In the genomic region with DNA sequence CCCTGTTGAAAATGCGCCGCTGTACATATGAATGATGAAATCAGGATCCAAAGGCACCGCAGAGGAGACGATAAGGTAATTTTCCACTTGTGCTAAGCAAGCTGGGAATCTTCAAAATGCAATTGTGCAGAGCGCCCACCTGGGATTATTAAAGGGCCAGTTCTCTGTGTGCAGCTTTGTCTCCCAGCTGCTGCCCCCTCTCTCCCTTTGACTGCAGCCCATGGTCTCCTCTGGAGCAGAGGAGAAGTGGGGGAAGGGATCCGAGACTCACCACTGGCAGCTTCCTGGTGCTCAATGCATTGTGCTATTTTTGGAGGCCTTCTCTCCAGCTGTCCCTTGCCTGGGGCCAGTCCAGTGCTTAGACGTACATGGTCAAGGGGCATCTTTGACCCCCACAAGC, we compare ENCODE assay signal across 10 mouse cellular contexts.
DNase-seq lines count a peak whose midpoint lies in the region; ATAC-seq and TF ChIP-seq lines count a peak whose summit lies in the region.
"Had no signal": no experiment of that assay in that cellular context is flagged by ENCODE, and none has a peak within 500 bp of the region (broad histone marks: within the 10 kb centered on the region; RNA-seq: fewer than 3 reads in every experiment).

No protein-coding gene starts in this region.

- H3K9ac ChIP-seq in lung, embryonic 14.5 days: no peak overlapping the region
- no peak overlapping the region for H3K9ac ChIP-seq in forebrain, embryonic 12.5 days
- peak overlapping the region; percentile 26; the same call in 1 of the 2 replicates for H3K9ac ChIP-seq in hindbrain, embryonic 13.5 days
- H3K9ac ChIP-seq in neural tube, embryonic 13.5 days: 0 out of 2 replicates have a peak overlapping the region, but pooled peaks have one; percentile 4
- no peak overlapping the region for H3K9ac ChIP-seq in stomach, postnatal 0 days (ENCODE audit: low read length)

- DNase-seq in lung, embryonic 14.5 days: peak; percentile 43
- no peak for DNase-seq in lung, adult 18-20 months
- no peak for DNase-seq in stomach, postnatal 0 days (ENCODE audit: low spot score)
- DNase-seq in cerebellum, postnatal 36 days: no peak
- no peak for DNase-seq in layer of hippocampus, postnatal 10 days (ENCODE audit: low spot score in 2 of 2)
- DNase-seq: gastrocnemius, postnatal 36 days had no signal

- H3K36me3 ChIP-seq in lung, embryonic 14.5 days (ENCODE audit: insufficient read depth): no peaks in the 10 kb centered on the region
- H3K36me3 ChIP-seq in forebrain, embryonic 12.5 days (replicated peaks): no peaks in the 10 kb centered on the region
- H3K36me3 ChIP-seq in hindbrain, embryonic 13.5 days: no peaks in the 10 kb centered on the region
- no peaks in the 10 kb centered on the region for H3K36me3 ChIP-seq in neural tube, embryonic 13.5 days
- H3K36me3 ChIP-seq in stomach, postnatal 0 days (ENCODE audit: control insufficient read depth, insufficient read depth, low read length): no peaks in the 10 kb centered on the region
- H3K36me3 ChIP-seq: G1E had no signal

- TF ChIP-seq CTCF in lung, embryonic 14.5 days (IDR thresholded peaks at IDR 0.05; ENCODE audit: low read depth): no peak
- TF ChIP-seq CTCF in stomach, postnatal 0 days (IDR thresholded peaks at IDR 0.05; ENCODE audit: low read depth): no peak

- no peaks in the 10 kb centered on the region for H3K27me3 ChIP-seq in lung, embryonic 14.5 days (ENCODE audit: insufficient read depth, low read length)
- H3K27me3 ChIP-seq in forebrain, embryonic 12.5 days: 0 out of 2 replicates have a peak, but pooled peaks cover 3% of the 10 kb centered on the region
- no peaks in the 10 kb centered on the region for H3K27me3 ChIP-seq in hindbrain, embryonic 13.5 days
- no peaks in the 10 kb centered on the region for H3K27me3 ChIP-seq in neural tube, embryonic 13.5 days
- no peaks in the 10 kb centered on the region for H3K27me3 ChIP-seq in stomach, postnatal 0 days (ENCODE audit: control insufficient read depth, insufficient read depth, low read length)

- 70% methylated on average over 7 of the region's 7 CpGs for WGBS in lung, embryonic 14.5 days
- WGBS in forebrain, embryonic 12.5 days: 48% methylated on average over 7 of the region's 7 CpGs
- WGBS in hindbrain, embryonic 13.5 days: 37% methylated on average over 7 of the region's 7 CpGs
- 34% methylated on average over 7 of the region's 7 CpGs for WGBS in neural tube, embryonic 13.5 days
- 63% methylated on average over 7 of the region's 7 CpGs for WGBS in stomach, postnatal 0 days

- H3K9me3 ChIP-seq in lung, embryonic 14.5 days (ENCODE audit: low read depth, low read length): peaks cover 5% of the 10 kb centered on the region; the same call in 1 of the 2 replicates
- no peaks in the 10 kb centered on the region for H3K9me3 ChIP-seq in forebrain, embryonic 12.5 days
- H3K9me3 ChIP-seq in hindbrain, embryonic 13.5 days: no peaks in the 10 kb centered on the region
- H3K9me3 ChIP-seq in neural tube, embryonic 13.5 days: no peaks in the 10 kb centered on the region
- no peaks in the 10 kb centered on the region for H3K9me3 ChIP-seq in stomach, postnatal 0 days (ENCODE audit: control insufficient read depth, low read length)
- H3K9me3 ChIP-seq: G1E had no signal

- no peak overlapping the region for H3K4me2 ChIP-seq in lung, embryonic 14.5 days
- H3K4me2 ChIP-seq in forebrain, embryonic 12.5 days: no peak overlapping the region
- H3K4me2 ChIP-seq in hindbrain, embryonic 13.5 days: no peak overlapping the region
- no peak overlapping the region for H3K4me2 ChIP-seq in neural tube, embryonic 13.5 days
- no peak overlapping the region for H3K4me2 ChIP-seq in stomach, postnatal 0 days (replicated peaks; ENCODE audit: low read depth)

- peaks cover 5% of the 10 kb centered on the region; the same call in 1 of the 2 replicates for H3K4me1 ChIP-seq in lung, embryonic 14.5 days (ENCODE audit: insufficient read depth)
- H3K4me1 ChIP-seq in forebrain, embryonic 12.5 days: peaks cover 21% of the 10 kb centered on the region
- peaks cover 39% of the 10 kb centered on the region for H3K4me1 ChIP-seq in hindbrain, embryonic 13.5 days (replicated peaks)
- H3K4me1 ChIP-seq in neural tube, embryonic 13.5 days (replicated peaks): peaks cover 29% of the 10 kb centered on the region
- H3K4me1 ChIP-seq in stomach, postnatal 0 days (replicated peaks; ENCODE audit: control insufficient read depth, insufficient read depth): no peaks in the 10 kb centered on the region

- TF ChIP-seq EP300 in stomach, postnatal 0 days (optimal IDR thresholded peaks at IDR 0.05): no peak

- H3K4me3 ChIP-seq in lung, embryonic 14.5 days (ENCODE audit: low read depth, low read length): no peak overlapping the region
- no peak overlapping the region for H3K4me3 ChIP-seq in forebrain, embryonic 12.5 days (replicated peaks)
- no peak overlapping the region for H3K4me3 ChIP-seq in hindbrain, embryonic 13.5 days
- no peak overlapping the region for H3K4me3 ChIP-seq in neural tube, embryonic 13.5 days
- no peak overlapping the region for H3K4me3 ChIP-seq in stomach, postnatal 0 days (ENCODE audit: low read depth, low read length)

- ATAC-seq in lung, embryonic 14.5 days (ENCODE audit: insufficient read depth): peak; percentile 47; the same call in 1 of the 2 replicates
- ATAC-seq in forebrain, embryonic 12.5 days (ENCODE audit: low FRiP score): peak; percentile 50
- ATAC-seq in hindbrain, embryonic 13.5 days (ENCODE audit: low FRiP score): peak; percentile 41; the same call in 1 of the 2 replicates
- ATAC-seq in neural tube, embryonic 13.5 days (ENCODE audit: low read depth): peak; percentile 63; the same call in 1 of the 2 replicates
- no peak for ATAC-seq in stomach, postnatal 0 days (ENCODE audit: low FRiP score, low TSS enrichment)

- no peak overlapping the region for H3K27ac ChIP-seq in lung, embryonic 14.5 days (ENCODE audit: low read depth)
- H3K27ac ChIP-seq in forebrain, embryonic 12.5 days: peak overlapping the region; percentile 61
- H3K27ac ChIP-seq in hindbrain, embryonic 13.5 days: peak overlapping the region; percentile 71
- peak overlapping the region; percentile 76 for H3K27ac ChIP-seq in neural tube, embryonic 13.5 days (replicated peaks)
- H3K27ac ChIP-seq in stomach, postnatal 0 days (replicated peaks): no peak overlapping the region

Comparison
In these comparisons a context has a peak if more than half of its experiments do, and no peak if none do; other contexts are left out.
1. H3K27ac ChIP-seq: peak in forebrain, embryonic 12.5 days (single experiment), hindbrain, embryonic 13.5 days (single experiment) and neural tube, embryonic 13.5 days (single experiment); none in lung, embryonic 14.5 days (single experiment) and stomach, postnatal 0 days (single experiment).
2. H3K9ac ChIP-seq: peak in hindbrain, embryonic 13.5 days (single experiment) and neural tube, embryonic 13.5 days (single experiment); none in lung, embryonic 14.5 days (single experiment), forebrain, embryonic 12.5 days (single experiment) and stomach, postnatal 0 days (single experiment).